24 mouse cellular contexts compared by ENCODE assay signal in the genomic region with DNA sequence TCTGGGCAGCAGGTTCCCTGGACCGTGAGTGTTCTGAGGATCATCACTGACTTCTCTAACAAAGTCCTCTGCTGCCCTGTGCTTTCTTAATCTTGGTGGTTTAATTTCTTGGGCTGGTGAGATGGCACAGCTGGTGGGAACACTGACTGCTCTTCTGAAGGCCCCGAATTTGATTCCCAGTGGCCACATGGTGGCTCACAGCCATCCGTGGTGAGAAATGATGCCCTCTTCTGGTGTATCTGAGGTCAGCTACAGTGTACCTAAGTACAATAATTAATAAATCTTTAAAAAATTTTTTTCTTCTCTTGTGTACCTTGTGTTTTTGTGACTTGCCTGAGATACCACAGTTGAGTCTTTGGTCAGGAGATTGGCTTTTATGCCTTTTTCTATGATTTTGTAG. TPM values are rescaled to one million over a fixed set of nuclear protein-coding genes. Genes with fewer than 3 reads are reported as not detected.
"Had no signal": no experiment of that assay in that cellular context is flagged by ENCODE, and none has a peak within 500 bp of the region (broad histone marks: within the 10 kb centered on the region; RNA-seq: fewer than 3 reads in every experiment).

No protein-coding gene starts in this region.

RNA-seq across cellular contexts. Expression of a gene that starts 1.2 kb away (rescaled TPM):
- total RNA-seq: layer of hippocampus, adult 8-10 months; layer of hippocampus, postnatal 10 days; layer of hippocampus, postnatal 36 days; left cerebral cortex, adult 2 months; left cerebral cortex, postnatal 10 days; left cerebral cortex, postnatal 36 days had no signal
- polyA plus RNA-seq: intestine, embryonic 15.5 days; kidney, embryonic 16.5 days; large intestine, adult 2 months; limb, embryonic 11.5 days; limb, embryonic 14.5 days; liver, embryonic 11.5 days; liver, embryonic 14.5 days; lung, embryonic 16.5 days; macrophage; midbrain, embryonic 10.5 days; midbrain, embryonic 13.5 days; midbrain, embryonic 16.5 days; neural tube, embryonic 11.5 days; neural tube, embryonic 14.5 days; small intestine, adult 2 months; spleen, adult 2 months; stomach, embryonic 14.5 days; thymus, postnatal 0 days had no signal

RNA-seq across cellular contexts. Expression of a gene that starts 7.2 kb away (rescaled TPM):
- total RNA-seq: layer of hippocampus, adult 8-10 months; layer of hippocampus, postnatal 10 days; layer of hippocampus, postnatal 36 days; left cerebral cortex, adult 2 months; left cerebral cortex, postnatal 10 days; left cerebral cortex, postnatal 36 days had no signal
- polyA plus RNA-seq: intestine, embryonic 15.5 days; kidney, embryonic 16.5 days; large intestine, adult 2 months; limb, embryonic 11.5 days; limb, embryonic 14.5 days; liver, embryonic 11.5 days; liver, embryonic 14.5 days; lung, embryonic 16.5 days; macrophage; midbrain, embryonic 10.5 days; midbrain, embryonic 13.5 days; midbrain, embryonic 16.5 days; neural tube, embryonic 11.5 days; neural tube, embryonic 14.5 days; small intestine, adult 2 months; spleen, adult 2 months; stomach, embryonic 14.5 days; thymus, postnatal 0 days had no signal

RNA-seq across cellular contexts. Expression of a gene that starts 9.9 kb away (rescaled TPM):
- total RNA-seq: layer of hippocampus, adult 8-10 months; layer of hippocampus, postnatal 10 days; layer of hippocampus, postnatal 36 days; left cerebral cortex, adult 2 months; left cerebral cortex, postnatal 10 days; left cerebral cortex, postnatal 36 days had no signal
- polyA plus RNA-seq: intestine, embryonic 15.5 days; kidney, embryonic 16.5 days; large intestine, adult 2 months; limb, embryonic 11.5 days; limb, embryonic 14.5 days; liver, embryonic 11.5 days; liver, embryonic 14.5 days; lung, embryonic 16.5 days; macrophage; midbrain, embryonic 10.5 days; midbrain, embryonic 13.5 days; midbrain, embryonic 16.5 days; neural tube, embryonic 11.5 days; neural tube, embryonic 14.5 days; small intestine, adult 2 months; spleen, adult 2 months; stomach, embryonic 14.5 days; thymus, postnatal 0 days had no signal

RNA-seq across cellular contexts. Expression of a gene that starts 18.8 kb away (rescaled TPM):
- total RNA-seq: layer of hippocampus, adult 8-10 months; layer of hippocampus, postnatal 10 days; layer of hippocampus, postnatal 36 days; left cerebral cortex, adult 2 months; left cerebral cortex, postnatal 10 days; left cerebral cortex, postnatal 36 days had no signal
- polyA plus RNA-seq: intestine, embryonic 15.5 days; kidney, embryonic 16.5 days; large intestine, adult 2 months; limb, embryonic 11.5 days; limb, embryonic 14.5 days; liver, embryonic 11.5 days; liver, embryonic 14.5 days; lung, embryonic 16.5 days; macrophage; midbrain, embryonic 10.5 days; midbrain, embryonic 13.5 days; midbrain, embryonic 16.5 days; neural tube, embryonic 11.5 days; neural tube, embryonic 14.5 days; small intestine, adult 2 months; spleen, adult 2 months; stomach, embryonic 14.5 days; thymus, postnatal 0 days had no signal

RNA-seq across cellular contexts. Expression of a gene that starts 24.4 kb away (rescaled TPM):
- total RNA-seq: layer of hippocampus, adult 8-10 months; layer of hippocampus, postnatal 10 days; layer of hippocampus, postnatal 36 days; left cerebral cortex, adult 2 months; left cerebral cortex, postnatal 10 days; left cerebral cortex, postnatal 36 days had no signal
- polyA plus RNA-seq: intestine, embryonic 15.5 days; kidney, embryonic 16.5 days; large intestine, adult 2 months; limb, embryonic 11.5 days; limb, embryonic 14.5 days; liver, embryonic 11.5 days; liver, embryonic 14.5 days; lung, embryonic 16.5 days; macrophage; midbrain, embryonic 10.5 days; midbrain, embryonic 13.5 days; midbrain, embryonic 16.5 days; neural tube, embryonic 11.5 days; neural tube, embryonic 14.5 days; small intestine, adult 2 months; spleen, adult 2 months; stomach, embryonic 14.5 days; thymus, postnatal 0 days had no signal
